In the genomic region with DNA sequence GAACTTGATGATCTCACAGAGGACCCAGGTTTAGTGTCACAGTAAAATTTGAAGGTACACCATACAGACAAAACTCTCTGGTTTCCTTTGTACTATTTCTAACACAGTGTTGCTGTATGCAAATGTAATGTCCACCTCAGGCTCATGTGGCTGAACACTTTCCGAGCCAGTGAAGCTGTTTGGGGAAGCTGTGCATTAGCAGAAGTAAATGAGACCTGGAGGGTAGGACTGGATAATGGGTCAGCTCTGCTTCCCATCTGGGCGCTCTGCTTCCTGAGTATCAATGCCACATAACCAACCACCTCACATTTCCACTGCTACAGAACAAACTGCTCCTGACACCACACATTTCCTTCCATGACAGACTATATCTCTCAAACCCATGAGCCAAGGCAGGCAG, we compare ENCODE assay signal across 24 mouse cellular contexts. TPM values are rescaled to one million over a fixed set of nuclear protein-coding genes. Genes with fewer than 3 reads are reported as not detected.
DNase-seq lines count a peak whose midpoint lies in the region; ATAC-seq and TF ChIP-seq lines count a peak whose summit lies in the region.
"Had no signal": no experiment of that assay in that cellular context is flagged by ENCODE, and none has a peak within 500 bp of the region (broad histone marks: within the 10 kb centered on the region; RNA-seq: fewer than 3 reads in every experiment).

No protein-coding gene starts in this region.

- no peak overlapping the region for H3K4me2 ChIP-seq in kidney, postnatal 0 days (ENCODE audit: low read length)
- H3K4me2 ChIP-seq in hindbrain, embryonic 11.5 days (replicated peaks; ENCODE audit: low read depth, low read length): no peak overlapping the region
- H3K4me2 ChIP-seq: embryonic facial prominence, embryonic 15.5 days; limb, embryonic 13.5 days; liver, embryonic 13.5 days; lung, embryonic 14.5 days; midbrain, embryonic 13.5 days; neural tube, embryonic 15.5 days had no signal

- no peak overlapping the region for H3K4me3 ChIP-seq in kidney, postnatal 0 days (replicated peaks; ENCODE audit: low read depth, low read length)
- H3K4me3 ChIP-seq in megakaryocyte, embryonic 14.5 days (replicated peaks): peak overlapping the region; percentile 25
- H3K4me3 ChIP-seq in hindbrain, embryonic 11.5 days (ENCODE audit: low read depth, low read length): no peak overlapping the region
- H3K4me3 ChIP-seq: embryonic facial prominence, embryonic 15.5 days; gastrocnemius, adult 2 months; heart, embryonic 10.5 days; hindbrain, embryonic 10.5 days; layer of hippocampus, adult 2 months; limb, embryonic 13.5 days; liver, embryonic 13.5 days; midbrain, embryonic 13.5 days; neural tube, embryonic 15.5 days had no signal

- H3K4me1 ChIP-seq in kidney, postnatal 0 days (replicated peaks; ENCODE audit: insufficient read depth, low read length): no peaks in the 10 kb centered on the region; the same call in 1 of the 2 replicates
- H3K4me1 ChIP-seq in megakaryocyte, embryonic 14.5 days: peaks cover 59% of the 10 kb centered on the region
- H3K4me1 ChIP-seq in hindbrain, embryonic 11.5 days (replicated peaks; ENCODE audit: control insufficient read depth, insufficient read depth, low read length): no peaks in the 10 kb centered on the region
- H3K4me1 ChIP-seq: embryonic facial prominence, embryonic 15.5 days; limb, embryonic 13.5 days had no signal

- no peak for ATAC-seq in kidney, postnatal 0 days (replicated peaks; ENCODE audit: low FRiP score, low read depth)
- no peak for ATAC-seq in Patski
- ATAC-seq in hindbrain, embryonic 11.5 days (ENCODE audit: low FRiP score): no peak
- ATAC-seq: forebrain, embryonic 14.5 days; midbrain, embryonic 13.5 days had no signal

- in situ Hi-C loops in Patski (cut with MboI; ENCODE audit: low pct_unique_long_range_greater_than_20kb): no loop called here

- CTCF ChIA-PET in Patski (lab: Charles Lee): interaction anchor here (1.0 to 4.7 kb wide), 3 partner anchors 10 to 115 kb away, joined by 3 to 30 read pairs (median 3); partner anchors contain the start of gene Lrig2

- H3K9me3 ChIP-seq in kidney, postnatal 0 days (replicated peaks; ENCODE audit: low read length): no peaks in the 10 kb centered on the region
- H3K9me3 ChIP-seq in megakaryocyte, embryonic 14.5 days: no peaks in the 10 kb centered on the region
- no peaks in the 10 kb centered on the region for H3K9me3 ChIP-seq in hindbrain, embryonic 11.5 days (ENCODE audit: control insufficient read depth, low read length)
- H3K9me3 ChIP-seq: embryonic facial prominence, embryonic 15.5 days; heart, embryonic 10.5 days; hindbrain, embryonic 10.5 days; limb, embryonic 13.5 days; liver, embryonic 13.5 days; midbrain, embryonic 13.5 days; neural tube, embryonic 15.5 days had no signal

- 67% methylated on average over 2 of the region's 2 CpGs for WGBS in kidney, postnatal 0 days
- 84% methylated on average over 2 of the region's 2 CpGs for WGBS in hindbrain, embryonic 11.5 days

- no peak for TF ChIP-seq CTCF in kidney, postnatal 0 days (IDR thresholded peaks at IDR 0.05; ENCODE audit: low read depth)
- TF ChIP-seq CTCF in Patski (IDR thresholded peaks at IDR 0.05): no peak

- peak overlapping the region; percentile 56; the same call in 1 of the 2 replicates for H3K27ac ChIP-seq in kidney, postnatal 0 days
- H3K27ac ChIP-seq in hindbrain, embryonic 11.5 days (ENCODE audit: low read depth, low read length): no peak overlapping the region
- H3K27ac ChIP-seq: embryonic facial prominence, embryonic 15.5 days; gastrocnemius, adult 2 months; heart, embryonic 10.5 days; hindbrain, embryonic 10.5 days; layer of hippocampus, adult 2 months; limb, embryonic 13.5 days; liver, embryonic 13.5 days; macrophage; midbrain, embryonic 13.5 days; neural tube, embryonic 15.5 days had no signal

- 0 out of 2 replicates have a peak, but pooled peaks cover 2% of the 10 kb centered on the region for H3K36me3 ChIP-seq in kidney, postnatal 0 days (ENCODE audit: insufficient read depth, low read length)
- peaks cover 16% of the 10 kb centered on the region for H3K36me3 ChIP-seq in megakaryocyte, embryonic 14.5 days (replicated peaks; ENCODE audit: low read length)
- H3K36me3 ChIP-seq in hindbrain, embryonic 11.5 days (ENCODE audit: control insufficient read depth, insufficient read depth, low read length): no peaks in the 10 kb centered on the region

- no peak overlapping the region for H3K9ac ChIP-seq in kidney, postnatal 0 days (ENCODE audit: low read depth, low read length)
- no peak overlapping the region for H3K9ac ChIP-seq in hindbrain, embryonic 11.5 days (ENCODE audit: low read depth, low read length)
- H3K9ac ChIP-seq: embryonic facial prominence, embryonic 15.5 days; limb, embryonic 13.5 days; liver, embryonic 13.5 days; lung, embryonic 14.5 days; midbrain, embryonic 13.5 days; neural tube, embryonic 15.5 days had no signal

- POLR2A ChIA-PET in Patski (lab: Charles Lee): interaction anchor here (0.6 to 1.6 kb wide), 5 partner anchors 9 to 485 kb away, joined by 3 to 11 read pairs (median 5); partner anchors contain the start of gene Lrig2

- no peaks in the 10 kb centered on the region for H3K27me3 ChIP-seq in kidney, postnatal 0 days (ENCODE audit: insufficient read depth, low read length)
- H3K27me3 ChIP-seq in Patski: no peaks in the 10 kb centered on the region
- no peaks in the 10 kb centered on the region for H3K27me3 ChIP-seq in megakaryocyte, embryonic 14.5 days (replicated peaks)
- no peaks in the 10 kb centered on the region for H3K27me3 ChIP-seq in hindbrain, embryonic 11.5 days (ENCODE audit: control insufficient read depth, insufficient read depth, low read length)
- H3K27me3 ChIP-seq: embryonic facial prominence, embryonic 15.5 days; limb, embryonic 13.5 days; liver, embryonic 13.5 days; midbrain, embryonic 13.5 days; neural tube, embryonic 15.5 days had no signal

- DNase-seq in kidney, postnatal 0 days (ENCODE audit: low spot score): no peak
- no peak for DNase-seq in kidney, postnatal 36 days
- peak; percentile 87 for DNase-seq in 416B (ENCODE audit: low read depth)
- peak; percentile 20 for DNase-seq in Patski (ENCODE audit: low read depth, low spot score)
- DNase-seq in layer of hippocampus, adult 9-11 months: no peak
- DNase-seq in adrenal gland, postnatal 14 days: no peak
- no peak for DNase-seq in hindbrain, embryonic 11.5 days (ENCODE audit: low spot score)
- DNase-seq: adrenal gland, postnatal 10 days; cerebellum, adult 8-10 months; gastrocnemius, adult 2 months; kidney, postnatal 10 days; liver, embryonic 13.5 days; lung, embryonic 14.5 days; right cerebral cortex, postnatal 25 days had no signal

RNA-seq across cellular contexts. Expression of gene Lrig2, which starts 10.1 kb away (rescaled TPM):
- 11.2 and 11.5 TPM in 2 replicates for polyA plus RNA-seq in kidney, postnatal 0 days (2015; fragmentation: Nextera tagmentation; extraction: Ambion mirVana)
- polyA plus RNA-seq in Patski (2021): 20.1 TPM
- polyA plus RNA-seq in megakaryocyte, embryonic 14.5 days (2012; ENCODE audit: insufficient read depth, low replicate concordance): 0.22 TPM in 1 of 2 replicates, not detected in the other
- 17.4 and 19.0 TPM in 2 replicates for total RNA-seq in adrenal gland, postnatal 14 days (2021)
- polyA plus RNA-seq in hindbrain, embryonic 11.5 days (2014; fragmentation: Nextera tagmentation; extraction: Ambion mirVana): 24.8 and 28.3 TPM in 2 replicates

Comparison
In these comparisons a context has a peak if more than half of its experiments do, and no peak if none do; other contexts are left out.
1. DNase-seq: peak in 416B (single experiment) and Patski (single experiment); none in kidney, postnatal 0 days (single experiment), kidney, postnatal 36 days (0 of 2), layer of hippocampus, adult 9-11 months (single experiment), adrenal gland, postnatal 14 days (single experiment) and hindbrain, embryonic 11.5 days (single experiment).